Mouse (Mus musculus): ENCODE data around the gene Rnaseh2b. TPM values are rescaled to one million over a fixed set of nuclear protein-coding genes. Genes with fewer than 3 reads are reported as not detected.
A peak's percentile ranks its signal among the peaks of the same experiment; 100 is the strongest.

Rnaseh2b gene
- 48.2 and 60.0 TPM in 2 replicates for polyA plus RNA-seq (2015; fragmentation: Nextera tagmentation; extraction: Ambion mirVana)

- H3K27ac ChIP-seq, result no peak within 1 kb of the TSS
- peak within 1 kb of the TSS; percentile 51 for H3K4me3 ChIP-seq
- 1% methylated on average over 57 of the region's 60 CpGs for WGBS
- no peaks in the 10 kb centered on the region for H3K36me3 ChIP-seq
- peaks cover 12% of the 10 kb centered on the region for H3K4me1 ChIP-seq
- peaks cover 24% of the 10 kb centered on the region for H3K27me3 ChIP-seq
- peak within 1 kb of the TSS; percentile 65 for H3K9ac ChIP-seq
- ATAC-seq (ENCODE audit: insufficient number of reproducible peaks, insufficient read depth, low FRiP score, low TSS enrichment, low read depth), result peak; percentile 15; the same call in 1 of the 2 replicates
- H3K9me3 ChIP-seq, result no peaks in the 10 kb centered on the region
- H3K4me2 ChIP-seq, result peak within 1 kb of the TSS; percentile 99
Measured at GRCm38 (mm10) chr14:62292488-62293339, at the start of gene Rnaseh2b, which contains the start of gene Dleu7. Gene Rnaseh2b, plus strand, starts transcription at chr14:62292589. Gene Dleu7, minus strand, starts transcription at chr14:62293047.

- no peak for ATAC-seq (ENCODE audit: insufficient number of reproducible peaks, insufficient read depth, low FRiP score, low TSS enrichment, low read depth)
- H3K9ac ChIP-seq, result no peak overlapping the region
- no peak overlapping the region for H3K27ac ChIP-seq
- H3K4me1 ChIP-seq, result peaks cover 11% of the 10 kb centered on the region
- H3K9me3 ChIP-seq, result no peaks in the 10 kb centered on the region
- WGBS, result 67% methylated on average over 2 of the region's 2 CpGs
- H3K27me3 ChIP-seq, result no peaks in the 10 kb centered on the region
- H3K4me3 ChIP-seq, result no peak overlapping the region
- no peaks in the 10 kb centered on the region for H3K36me3 ChIP-seq
- no peak overlapping the region for H3K4me2 ChIP-seq
Measured at GRCm38 (mm10) chr14:62243530-62243929, 48.9 kb upstream of the Rnaseh2b start.

- Histone ChIP-seq H3K36me3 (no peaks in the 10 kb centered on the region), H3K27ac (no peak overlapping the region), H3K9me3 (no peaks in the 10 kb centered on the region), H3K4me1 (peaks cover 14% of the 10 kb centered on the region), H3K4me3 (no peak overlapping the region), H3K27me3 (no peaks in the 10 kb centered on the region), H3K9ac (no peak overlapping the region), H3K4me2 (no peak overlapping the region)
- WGBS, result 12% methylated on average over 4 of the region's 4 CpGs
- ATAC-seq (ENCODE audit: insufficient number of reproducible peaks, insufficient read depth, low FRiP score, low TSS enrichment, low read depth), result no peak
Measured at GRCm38 (mm10) chr14:62245557-62245956, 46.8 kb upstream of the Rnaseh2b start.

- no peak overlapping the region for H3K4me3 ChIP-seq
- no peak overlapping the region for H3K27ac ChIP-seq
- H3K4me2 ChIP-seq, result no peak overlapping the region
- 79% methylated on average over 7 of the region's 7 CpGs for WGBS
- H3K9me3 ChIP-seq, result no peaks in the 10 kb centered on the region
- no peaks in the 10 kb centered on the region for H3K27me3 ChIP-seq
- peaks cover 10% of the 10 kb centered on the region for H3K4me1 ChIP-seq
- no peak for ATAC-seq (ENCODE audit: insufficient number of reproducible peaks, insufficient read depth, low FRiP score, low TSS enrichment, low read depth)
- H3K9ac ChIP-seq, result no peak overlapping the region
- no peaks in the 10 kb centered on the region for H3K36me3 ChIP-seq
Measured at GRCm38 (mm10) chr14:62248345-62248744, 44.0 kb upstream of the Rnaseh2b start.

- Histone ChIP-seq H3K36me3 (no peaks in the 10 kb centered on the region), H3K27ac (no peak overlapping the region), H3K9ac (no peak overlapping the region), H3K9me3 (no peaks in the 10 kb centered on the region), H3K4me1 (peaks cover 10% of the 10 kb centered on the region), H3K4me3 (no peak overlapping the region), H3K4me2 (no peak overlapping the region), H3K27me3 (no peaks in the 10 kb centered on the region)
- no peak for ATAC-seq (ENCODE audit: insufficient number of reproducible peaks, insufficient read depth, low FRiP score, low TSS enrichment, low read depth)
- 70% methylated on average over 10 of the region's 10 CpGs for WGBS
Measured at GRCm38 (mm10) chr14:62248796-62249195, 43.6 kb upstream of the Rnaseh2b start.

- H3K9me3 ChIP-seq, result no peaks in the 10 kb centered on the region
- WGBS, result 81% methylated on average over 2 of the region's 2 CpGs
- ATAC-seq (ENCODE audit: insufficient number of reproducible peaks, insufficient read depth, low FRiP score, low TSS enrichment, low read depth), result no peak
- no peak overlapping the region for H3K4me3 ChIP-seq
- H3K27me3 ChIP-seq, result no peaks in the 10 kb centered on the region
- no peak overlapping the region for H3K27ac ChIP-seq
- H3K4me2 ChIP-seq, result no peak overlapping the region
- H3K9ac ChIP-seq, result no peak overlapping the region
- no peaks in the 10 kb centered on the region for H3K36me3 ChIP-seq
- H3K4me1 ChIP-seq, result peaks cover 10% of the 10 kb centered on the region
Measured at GRCm38 (mm10) chr14:62249251-62249650, 43.1 kb upstream of the Rnaseh2b start.

GRCm38 (mm10) chr14:62250046-62250445 is 42.3 kb upstream of the Rnaseh2b start:
- 68% methylated on average over 3 of the region's 3 CpGs for WGBS
- ATAC-seq (ENCODE audit: insufficient number of reproducible peaks, insufficient read depth, low FRiP score, low TSS enrichment, low read depth), result no peak
- Histone ChIP-seq H3K36me3 (no peaks in the 10 kb centered on the region), H3K4me2 (no peak overlapping the region), H3K9ac (no peak overlapping the region), H3K27me3 (no peaks in the 10 kb centered on the region), H3K4me3 (no peak overlapping the region), H3K9me3 (no peaks in the 10 kb centered on the region), H3K4me1 (peaks cover 10% of the 10 kb centered on the region), H3K27ac (no peak overlapping the region)

- H3K9ac ChIP-seq, result no peak overlapping the region
- H3K9me3 ChIP-seq, result no peaks in the 10 kb centered on the region
- H3K4me1 ChIP-seq, result peaks cover 4% of the 10 kb centered on the region; the same call in 1 of the 2 replicates
- no peak overlapping the region for H3K4me2 ChIP-seq
- H3K4me3 ChIP-seq, result no peak overlapping the region
- 0 out of 2 replicates have a peak, but pooled peaks have one; percentile 32 for ATAC-seq (ENCODE audit: insufficient number of reproducible peaks, insufficient read depth, low FRiP score, low TSS enrichment, low read depth)
- H3K27ac ChIP-seq, result no peak overlapping the region
- whole genome bisulfite sequencing, result 8% methylated on average over 4 of the region's 4 CpGs
- H3K36me3 ChIP-seq, result no peaks in the 10 kb centered on the region
- H3K27me3 ChIP-seq, result no peaks in the 10 kb centered on the region; the same call in 1 of the 2 replicates
Measured at GRCm38 (mm10) chr14:62251999-62252398, 40.4 kb upstream of the Rnaseh2b start.

GRCm38 (mm10) chr14:62254371-62254770 is 38.0 kb upstream of the Rnaseh2b start:
- 67% methylated on average over 8 of the region's 8 CpGs for WGBS
- H3K4me1 ChIP-seq, result peaks cover 2% of the 10 kb centered on the region; the same call in 1 of the 2 replicates
- no peaks in the 10 kb centered on the region for H3K36me3 ChIP-seq
- no peaks in the 10 kb centered on the region for H3K9me3 ChIP-seq
- ATAC-seq (ENCODE audit: insufficient number of reproducible peaks, insufficient read depth, low FRiP score, low TSS enrichment, low read depth), result no peak
- H3K4me2 ChIP-seq, result no peak overlapping the region
- no peak overlapping the region for H3K4me3 ChIP-seq
- H3K27me3 ChIP-seq, result no peaks in the 10 kb centered on the region; the same call in 1 of the 2 replicates
- H3K9ac ChIP-seq, result no peak overlapping the region
- no peak overlapping the region for H3K27ac ChIP-seq

GRCm38 (mm10) chr14:62256066-62256465 is 36.3 kb upstream of the Rnaseh2b start:
- Histone ChIP-seq H3K36me3 (no peaks in the 10 kb centered on the region), H3K9ac (no peak overlapping the region), H3K27ac (no peak overlapping the region), H3K4me3 (no peak overlapping the region), H3K4me1 (peaks cover 5% of the 10 kb centered on the region; the same call in 1 of the 2 replicates), H3K27me3 (no peaks in the 10 kb centered on the region; the same call in 1 of the 2 replicates), H3K9me3 (no peaks in the 10 kb centered on the region), H3K4me2 (no peak overlapping the region)
- ATAC-seq (ENCODE audit: insufficient number of reproducible peaks, insufficient read depth, low FRiP score, low TSS enrichment, low read depth), result no peak
- WGBS, result 76% methylated on average over 5 of the region's 5 CpGs

- H3K36me3 ChIP-seq, result no peaks in the 10 kb centered on the region
- 48% methylated on average over 6 of the region's 6 CpGs for WGBS
- no peaks in the 10 kb centered on the region; the same call in 1 of the 2 replicates for H3K27me3 ChIP-seq
- no peak for ATAC-seq (ENCODE audit: insufficient number of reproducible peaks, insufficient read depth, low FRiP score, low TSS enrichment, low read depth)
- H3K9me3 ChIP-seq, result no peaks in the 10 kb centered on the region
- H3K27ac ChIP-seq, result no peak overlapping the region
- peaks cover 5% of the 10 kb centered on the region; the same call in 1 of the 2 replicates for H3K4me1 ChIP-seq
- H3K9ac ChIP-seq, result no peak overlapping the region
- no peak overlapping the region for H3K4me2 ChIP-seq
- H3K4me3 ChIP-seq, result no peak overlapping the region
Measured at GRCm38 (mm10) chr14:62258125-62258524, 34.3 kb upstream of the Rnaseh2b start.

All from embryonic facial prominence, embryonic 13.5 days (tissue).